Mouse (Mus musculus) small intestine, adult 2 months (tissue): Measurements from ENCODE around the gene Gm48552. TPM values are rescaled to one million over a fixed set of nuclear protein-coding genes. Genes with fewer than 3 reads are reported as not detected.

Experiments used
- H3K27ac ChIP-seq: fragments of 200-500 bp; 2 replicates; pipeline ENCODE4 v1.5.1; 2012; ENCODE audit warnings: low read depth, low read length, control low read depth, inconsistent platforms; ENCODE audit not compliant: insufficient read depth
- H3K27me3 ChIP-seq: fragments of 200-500 bp; 2 replicates; pipeline ENCODE4 v1.6.1; 2012; ENCODE audit warnings: mild to moderate bottlenecking, moderate library complexity, low read length, inconsistent platforms; ENCODE audit not compliant: control insufficient read depth, insufficient read depth
- H3K36me3 ChIP-seq: fragments of 200-500 bp; 2 replicates; pipeline ENCODE4 v1.6.1; 2012; ENCODE audit warnings: mild to moderate bottlenecking, low read length, control low read depth, inconsistent platforms; ENCODE audit not compliant: control insufficient read depth, insufficient read depth
- H3K4me1 ChIP-seq: fragments of 200-500 bp; 2 replicates; pipeline ENCODE4 v1.6.1; 2012; ENCODE audit warnings: low read length, inconsistent platforms, mixed read lengths; ENCODE audit not compliant: control insufficient read depth, insufficient read depth, insufficient read length
- H3K4me3 ChIP-seq: fragments of 200-500 bp; 2 replicates; pipeline ENCODE4 v1.5.1; 2012; ENCODE audit warnings: low read depth, mild to moderate bottlenecking, control low read depth, inconsistent platforms, low read length, moderate library complexity
- CTCF ChIP-seq: fragments of 200-500 bp; IDR thresholded peaks from 2 replicates; pipeline ENCODE4 v1.5.1; 2012; ENCODE audit warnings: low read depth, mild to moderate bottlenecking, control low read depth, inconsistent platforms, low read length, moderate library complexity, mixed read lengths; ENCODE audit not compliant: insufficient replicate concordance, insufficient read length; ENCODE audit errors: extremely low read depth
- POLR2A ChIP-seq: fragments of 200-500 bp; IDR thresholded peaks from 2 replicates; pipeline ENCODE4 v1.6.1; 2012; ENCODE audit warnings: low read depth, mild to moderate bottlenecking, control low read depth, inconsistent platforms, low read length, moderate library complexity
- WGBS: fragments of 180-500 bp; shearing (Covaris S2); methylation state at CpG from one replicate; pipeline ENCODE4 v1.1.7; 2018; 5-methylcytosine and 5-hydroxymethylcytosine counted together
- polyA plus RNA-seq: library from polyadenylated mRNA; depleted of rRNA; stranded (reverse); fragments of >200 nt; gene quantifications from 2 replicates; pipeline ENCODE4 v1.2.3, GENCODE M21; 2012

Gm48552 gene
- polyA plus RNA-seq, 1 experiment, result 5.0 TPM

DNA sequence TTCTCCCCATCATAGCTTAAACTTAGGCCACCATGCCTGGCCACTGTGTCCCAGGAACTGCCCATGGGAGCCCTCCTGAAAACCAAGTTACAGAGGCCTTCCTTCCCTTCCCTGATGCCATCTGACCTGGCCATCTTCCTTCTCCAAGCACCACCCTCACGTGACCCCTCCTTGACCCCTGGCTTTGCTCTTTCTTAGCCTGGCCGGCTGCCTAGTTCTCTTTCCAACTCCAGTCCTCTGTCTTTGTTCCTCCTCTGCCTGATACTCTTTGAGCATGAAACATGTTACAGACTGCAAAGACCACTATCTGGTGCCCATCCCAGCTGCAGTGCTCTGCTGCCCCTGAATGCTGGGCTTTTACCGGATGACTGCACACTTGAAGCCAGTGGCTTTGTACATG is 568 bp downstream of the Gm48552 start:
- Histone ChIP-seq H3K27me3 (no peaks in the 10 kb centered on the region), H3K36me3 (peaks cover 27% of the 10 kb centered on the region), H3K27ac (peak overlapping the region; percentile 25; the same call in 1 of the 2 replicates), H3K4me3 (no peak overlapping the region), H3K4me1 (peaks cover 36% of the 10 kb centered on the region)
- TF ChIP-seq CTCF, result no peak
- TF ChIP-seq POLR2A, result no peak
- WGBS, result 42% methylated on average over 3 of the region's 3 CpGs

DNA sequence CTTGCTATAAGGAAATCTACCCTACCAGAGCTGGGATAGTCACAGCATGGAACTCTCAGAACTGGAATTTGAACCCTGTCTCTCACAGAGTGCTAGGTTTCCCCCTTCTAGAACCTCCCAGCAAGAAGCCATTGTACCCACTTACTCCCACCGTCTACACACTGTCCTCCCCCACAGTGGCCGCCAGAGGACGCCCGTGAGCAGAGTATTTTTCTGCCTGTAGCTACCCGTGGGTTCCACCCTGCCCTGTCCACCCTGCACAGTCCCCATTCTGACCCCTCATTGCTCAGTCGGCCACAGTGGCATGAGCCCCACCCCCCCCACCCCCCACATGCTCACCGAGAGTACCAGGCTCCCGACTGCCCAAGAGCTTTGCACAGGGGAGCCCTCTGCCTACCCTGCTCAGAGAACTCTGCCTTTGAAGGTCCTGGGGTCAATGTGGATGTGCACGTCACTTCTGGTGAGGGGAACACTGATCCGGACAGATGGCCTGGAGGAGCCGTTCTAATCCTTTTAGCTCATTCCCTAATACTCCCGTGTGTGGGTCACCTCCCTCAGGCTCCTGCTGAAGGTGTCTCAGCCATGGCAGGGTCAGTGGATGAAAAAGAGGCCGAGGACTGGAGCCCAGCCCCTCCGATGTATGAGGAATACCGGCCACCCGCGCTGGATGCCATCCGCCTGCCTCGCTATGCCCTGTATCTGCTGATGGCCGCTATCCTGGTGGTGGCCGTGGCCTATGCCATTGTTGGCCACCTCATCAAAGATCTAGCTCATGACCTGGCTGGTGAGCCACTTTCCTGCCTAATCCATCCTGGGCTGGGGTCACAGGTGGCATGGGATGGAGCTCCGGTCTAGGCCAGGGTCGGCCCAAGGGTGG is 1.2 kb downstream of the Gm48552 start:
- H3K27me3 ChIP-seq, result no peaks in the 10 kb centered on the region
- 57% methylated on average over 23 of the region's 23 CpGs for WGBS

DNA sequence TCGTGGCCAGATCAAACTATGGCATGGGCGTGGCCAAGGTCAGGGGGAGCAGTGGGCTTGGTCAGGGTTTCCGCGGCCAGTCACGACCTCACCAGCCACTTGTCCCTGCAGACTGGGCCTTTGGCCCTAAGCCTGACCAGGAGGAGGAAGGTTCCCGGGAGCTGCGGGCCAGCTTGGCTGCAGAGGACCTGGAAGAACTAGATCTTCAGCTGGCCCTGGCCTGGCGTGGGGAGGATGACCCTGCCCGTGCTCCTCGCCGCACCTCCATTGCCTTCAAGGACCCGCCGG is 1.8 kb downstream of the Gm48552 start:
- H3K36me3 ChIP-seq, result peaks cover 37% of the 10 kb centered on the region
- no peak overlapping the region for H3K4me3 ChIP-seq
- WGBS, result 89% methylated on average over 13 of the region's 13 CpGs
- H3K27ac ChIP-seq, result no peak overlapping the region
- H3K27me3 ChIP-seq, result no peaks in the 10 kb centered on the region
- peaks cover 29% of the 10 kb centered on the region for H3K4me1 ChIP-seq
- no peak for TF ChIP-seq POLR2A
- TF ChIP-seq CTCF, result no peak

More for the DNA sequence above, 1.2 kb downstream of the Gm48552 start:
- H3K36me3 ChIP-seq, result peaks cover 33% of the 10 kb centered on the region
- H3K4me1 ChIP-seq, result peaks cover 34% of the 10 kb centered on the region
- no peak overlapping the region for H3K4me3 ChIP-seq
- H3K27ac ChIP-seq, result peak overlapping the region; percentile 25; the same call in 1 of the 2 replicates
- no peak for TF ChIP-seq POLR2A
- TF ChIP-seq CTCF, result peak; percentile 98

DNA sequence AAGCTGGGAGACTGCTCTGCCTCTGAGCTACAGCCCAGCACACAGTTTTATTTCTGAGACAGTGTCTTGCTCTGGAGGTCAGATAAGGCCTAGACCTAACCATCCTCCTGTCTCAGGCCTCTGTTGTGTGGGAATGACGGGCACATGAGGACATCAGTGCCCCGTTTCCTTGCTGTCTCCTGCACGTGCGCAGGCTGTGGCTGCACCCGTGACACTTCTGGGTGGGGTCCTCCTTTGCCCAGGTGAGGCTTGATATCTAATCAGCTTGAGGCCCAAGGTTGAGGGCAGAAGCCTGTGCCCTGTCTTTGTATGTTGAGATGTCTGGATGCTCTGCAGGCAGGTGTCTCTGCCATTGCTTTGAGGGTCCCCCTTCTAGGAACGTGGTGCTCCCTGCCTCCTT is 3.5 kb downstream of the Gm48552 start:
- Histone ChIP-seq H3K4me3 (peak overlapping the region; percentile 65), H3K36me3 (peaks cover 39% of the 10 kb centered on the region), H3K4me1 (peaks cover 27% of the 10 kb centered on the region), H3K27ac (peak overlapping the region; percentile 100), H3K27me3 (no peaks in the 10 kb centered on the region)
- TF ChIP-seq POLR2A (no peak; the same call in 1 of the 2 replicates), CTCF (no peak)
- 38% methylated on average over 6 of the region's 6 CpGs for WGBS

DNA sequence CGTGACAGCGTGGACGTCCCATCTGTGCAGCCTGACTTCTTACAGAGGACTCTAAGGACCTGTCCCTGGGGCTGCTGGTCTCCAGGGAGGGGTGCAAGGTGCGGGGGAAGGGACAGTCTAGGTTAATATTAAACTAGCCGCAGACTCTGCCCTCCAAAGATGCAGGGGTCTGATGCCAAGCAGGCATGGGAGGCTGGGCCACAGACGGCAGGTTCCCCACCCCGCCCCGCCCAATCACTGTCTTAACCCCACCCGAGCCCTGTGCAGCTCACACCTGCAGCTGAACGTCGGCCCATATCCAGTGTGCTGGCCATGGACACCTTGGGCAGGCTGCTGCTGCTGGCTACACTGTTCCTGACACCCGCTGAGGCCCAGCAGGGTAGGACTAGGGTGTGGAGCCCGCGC is 4.0 kb downstream of the Gm48552 start, which contains the start of gene Smim24:
Gene Smim24, plus strand, starts transcription at position 271 of the 405 bp plus-strand sequence.
- WGBS, result 15% methylated on average over 14 of the region's 14 CpGs
- H3K36me3 ChIP-seq, result peaks cover 34% of the 10 kb centered on the region
- peak within 1 kb of the TSS; percentile 100 for H3K27ac ChIP-seq
- TF ChIP-seq CTCF (no peak), POLR2A (peak; percentile 95; the same call in 1 of the 2 replicates)
- peaks cover 27% of the 10 kb centered on the region for H3K4me1 ChIP-seq
- H3K27me3 ChIP-seq, result no peaks in the 10 kb centered on the region
- peak within 1 kb of the TSS; percentile 72 for H3K4me3 ChIP-seq

DNA sequence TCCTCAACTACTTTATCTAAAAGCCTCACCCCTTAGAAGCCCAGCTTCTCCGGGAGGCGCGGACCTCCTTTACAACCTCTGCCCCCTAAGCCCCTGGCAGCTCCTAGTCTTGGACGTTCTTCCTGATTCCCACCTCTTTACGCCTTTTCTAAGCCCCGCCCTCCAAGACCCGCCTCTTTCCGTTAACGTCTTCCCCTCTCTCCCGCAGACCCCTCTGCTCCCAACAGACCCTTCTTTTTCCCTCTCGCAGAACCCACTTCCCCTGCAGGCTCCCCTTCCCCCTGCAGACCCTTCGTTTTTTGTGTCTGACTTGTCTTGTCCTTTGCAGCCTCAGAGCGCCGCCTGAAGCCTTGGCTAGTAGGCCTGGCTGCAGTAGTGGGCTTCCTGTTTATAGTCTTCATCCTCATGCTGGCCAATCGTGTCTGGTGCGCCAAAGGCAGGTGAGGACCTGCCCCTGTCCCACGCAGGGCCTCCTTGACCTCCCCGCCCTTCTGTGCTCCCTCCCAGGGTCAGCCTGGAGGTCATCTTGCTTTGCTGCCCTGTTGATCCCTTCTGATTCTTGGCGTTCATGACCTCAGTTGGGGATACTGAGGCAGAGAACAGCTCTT is 4.8 kb downstream of the Gm48552 start:
- H3K27ac ChIP-seq, result peak overlapping the region; percentile 99
- WGBS, result 2% methylated on average over 19 of the region's 19 CpGs
- no peaks in the 10 kb centered on the region for H3K27me3 ChIP-seq
- H3K4me1 ChIP-seq, result peaks cover 27% of the 10 kb centered on the region
- H3K4me3 ChIP-seq, result peak overlapping the region; percentile 72
- peaks cover 27% of the 10 kb centered on the region for H3K36me3 ChIP-seq
- no peak for TF ChIP-seq POLR2A
- no peak for TF ChIP-seq CTCF

DNA sequence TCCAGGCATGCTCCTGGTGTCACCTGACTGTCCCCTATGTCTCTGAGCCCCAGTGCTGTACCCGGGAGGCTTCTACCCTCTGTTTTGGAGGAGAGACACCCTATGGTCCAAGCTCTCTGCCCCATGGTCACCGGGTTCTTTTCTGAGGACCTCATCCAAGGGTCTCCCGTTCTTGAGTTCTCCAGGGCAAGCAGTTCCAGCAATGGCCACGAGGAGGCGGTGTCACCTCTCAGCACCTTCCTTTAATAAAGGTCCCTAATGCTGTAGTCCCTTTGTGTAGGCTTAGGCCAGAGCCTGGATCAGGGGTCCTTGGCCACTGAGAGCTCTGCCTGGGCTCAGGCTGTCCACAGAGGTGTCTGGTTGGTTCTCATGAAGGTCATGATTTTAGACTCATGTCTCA is 6.3 kb downstream of the Gm48552 start:
- Histone ChIP-seq H3K27me3 (no peaks in the 10 kb centered on the region), H3K36me3 (peaks cover 29% of the 10 kb centered on the region), H3K27ac (peak overlapping the region; percentile 99; the same call in 1 of the 2 replicates), H3K4me3 (peak overlapping the region; percentile 72), H3K4me1 (peaks cover 20% of the 10 kb centered on the region)
- 16% methylated on average over 5 of the region's 5 CpGs for WGBS
- peak; percentile 95 for TF ChIP-seq CTCF
- TF ChIP-seq POLR2A, result no peak
